Mouse (Mus musculus) embryonic facial prominence, embryonic 11.5 days (tissue): Measurements from ENCODE around the gene Ccdc7b. TPM values are rescaled to one million over a fixed set of nuclear protein-coding genes. Genes with fewer than 3 reads are reported as not detected.
"Not testable (repeated sequence)": the region's sequence is repeated elsewhere in the genome, so short reads cannot be mapped to it uniquely, and the experiment has no call there.

Source experiments
- ATAC-seq: fragments of 200-750 bp; cut with Nextera tagmentation; replicated peaks from 2 replicates; pipeline ENCODE4 v1.8.0; 2017; ENCODE audit warnings: low read depth; ENCODE audit not compliant: insufficient number of reproducible peaks, low FRiP score, low TSS enrichment
- DNase-seq: peaks from one replicate; pipeline ENCODE4 v3.0.0-alpha.2; 2015; ENCODE audit warnings: low spot score
- H3K27ac ChIP-seq: fragments of 300-500 bp; sonication (generic); replicated peaks from 2 replicates; pipeline ENCODE4 v1.5.1; 2014; ENCODE audit warnings: mild to moderate bottlenecking, low read depth, low read length, control low read depth
- H3K27me3 ChIP-seq: fragments of 300-500 bp; sonication (generic); 2 replicates; pipeline ENCODE4 v1.6.1; 2014; ENCODE audit warnings: mild to moderate bottlenecking, low read length, moderate library complexity, mixed read lengths; ENCODE audit not compliant: control insufficient read depth, insufficient read depth
- H3K36me3 ChIP-seq: fragments of 300-500 bp; sonication (generic); replicated peaks from 2 replicates; pipeline ENCODE4 v1.6.1; 2014; ENCODE audit warnings: low read depth, mild to moderate bottlenecking, low read length, moderate library complexity, mixed read lengths; ENCODE audit not compliant: control insufficient read depth, insufficient read depth
- H3K4me1 ChIP-seq: fragments of 300-500 bp; sonication (generic); 2 replicates; pipeline ENCODE4 v1.6.1; 2014; ENCODE audit warnings: low read length, mixed read lengths; ENCODE audit not compliant: control insufficient read depth, insufficient read depth
- H3K4me2 ChIP-seq: fragments of 300-500 bp; sonication (generic); 2 replicates; pipeline ENCODE4 v1.6.1; 2014; ENCODE audit warnings: low read depth, mild to moderate bottlenecking, control low read depth, low read length, moderate library complexity
- H3K4me3 ChIP-seq: fragments of 300-500 bp; sonication (generic); 2 replicates; pipeline ENCODE4 v1.5.1; 2014; ENCODE audit warnings: low read depth, low read length, control low read depth
- H3K9ac ChIP-seq: fragments of 300-500 bp; sonication (generic); replicated peaks from 2 replicates; pipeline ENCODE4 v1.6.1; 2014; ENCODE audit warnings: mild to moderate bottlenecking, control low read depth, low read length
- H3K9me3 ChIP-seq: fragments of 300-500 bp; sonication (generic); replicated peaks from 2 replicates; pipeline ENCODE4 v1.6.1; 2016; ENCODE audit warnings: mild to moderate bottlenecking, low read length, inconsistent platforms, mixed read lengths; ENCODE audit not compliant: control insufficient read depth
- WGBS: fragments of 180-500 bp; shearing (Covaris S2); extraction: QIAGEN DNeasy Blood & Tissue Kit; methylation state at CpG from one replicate; pipeline ENCODE4 v1.1.7; 2014; 5-methylcytosine and 5-hydroxymethylcytosine counted together
- polyA plus RNA-seq: library from polyadenylated mRNA; unstranded; fragments of >200 nt; fragmentation: Nextera tagmentation; extraction: Ambion mirVana; gene quantifications from 2 replicates; pipeline ENCODE4 v1.2.1, GENCODE M21; 2014

Ccdc7b gene
- polyA plus RNA-seq: not detected in 2 replicates

- WGBS: 85% methylated on average over 1 of the region's 10 CpGs
- not testable (repeated sequence) for H3K4me3 ChIP-seq, H3K9ac ChIP-seq, H3K27ac ChIP-seq, H3K27me3 ChIP-seq, H3K4me2 ChIP-seq, H3K4me1 ChIP-seq, H3K9me3 ChIP-seq, H3K36me3 ChIP-seq, DNase-seq, ATAC-seq
Measured at GRCm38 (mm10) chr8:129066834-129067233, at the start of gene Ccdc7b. Ccdc7b (plus strand) TSS chr8:129067134.

GRCm38 (mm10) chr8:129065417-129065816 lies 1.5 kb upstream of the Ccdc7b start, which contains the start of gene Ccdc7a:
Ccdc7a (minus strand) TSS chr8:129065517.
- H3K36me3 ChIP-seq, H3K27me3 ChIP-seq, H3K4me2 ChIP-seq, DNase-seq, H3K4me1 ChIP-seq, H3K9me3 ChIP-seq, H3K27ac ChIP-seq, H3K4me3 ChIP-seq, ATAC-seq, H3K9ac ChIP-seq: not testable (repeated sequence)
- 88% methylated on average over 2 of the region's 11 CpGs for WGBS

GRCm38 (mm10) chr8:129115761-129116160 lies 48.8 kb downstream of the Ccdc7b start:
- not testable (repeated sequence) for DNase-seq, H3K9ac ChIP-seq, H3K4me2 ChIP-seq, H3K27me3 ChIP-seq, H3K36me3 ChIP-seq, H3K27ac ChIP-seq, ATAC-seq, H3K9me3 ChIP-seq, H3K4me1 ChIP-seq, H3K4me3 ChIP-seq
- 46% methylated on average over 3 of the region's 3 CpGs for WGBS

GRCm38 (mm10) chr8:129131561-129131960 lies 64.6 kb downstream of the Ccdc7b start, which contains the start of gene Gm10999:
Gm10999 (minus strand) TSS chr8:129131661.
- H3K36me3 ChIP-seq: no peaks in the 10 kb centered on the region

GRCm38 (mm10) chr8:129133475-129133874 lies 66.5 kb downstream of the Ccdc7b start:
- no peak overlapping the region for H3K4me2 ChIP-seq
- H3K27ac ChIP-seq: no peak overlapping the region
- no peak for ATAC-seq
- no peak overlapping the region for H3K4me3 ChIP-seq
- no peak for DNase-seq
- H3K9ac ChIP-seq: no peak overlapping the region
- no peaks in the 10 kb centered on the region for H3K4me1 ChIP-seq
- H3K9me3 ChIP-seq: no peaks in the 10 kb centered on the region
- H3K27me3 ChIP-seq: no peaks in the 10 kb centered on the region
- no peaks in the 10 kb centered on the region for H3K36me3 ChIP-seq

More at GRCm38 (mm10) chr8:129131561-129131960, 64.6 kb downstream of the Ccdc7b start, which contains the start of gene Gm10999:
- WGBS: 84% methylated on average over 1 of the region's 1 CpGs
- H3K4me2 ChIP-seq: no peak within 1 kb of the TSS
- H3K9me3 ChIP-seq: no peaks in the 10 kb centered on the region
- DNase-seq (no peak), ATAC-seq (no peak)
- no peak within 1 kb of the TSS for H3K4me3 ChIP-seq
- no peak within 1 kb of the TSS for H3K27ac ChIP-seq
- H3K4me1 ChIP-seq: no peaks in the 10 kb centered on the region
- H3K9ac ChIP-seq: no peak within 1 kb of the TSS
- H3K27me3 ChIP-seq: no peaks in the 10 kb centered on the region

Other genes starting within 250 kb of the Ccdc7b start
- gene Ccdc7a, start 1.6 kb upstream of the Ccdc7b start, polyA plus RNA-seq: not detected in 2 replicates
- gene Gm10999, start 64.5 kb downstream of the Ccdc7b start, polyA plus RNA-seq: not detected in 2 replicates
- gene 2610044O15Rik8, start 167.3 kb downstream of the Ccdc7b start, polyA plus RNA-seq: 30.7 and 33.0 TPM in 2 replicates